Mouse (Mus musculus) ovary, adult 18-20 months (tissue): ENCODE data around the gene Tjp3.

Source experiments
- DNase-seq: peaks from one replicate; pipeline ENCODE4 v3.0.0; 2022; ENCODE audit warnings: low spot score, mixed read lengths

Gene Tjp3

GRCm38 (mm10) chr10:81297845-81298244 is 6.5 kb upstream of the Tjp3 start:
- no peak for DNase-seq

- DNase-seq, result no peak
Measured at GRCm38 (mm10) chr10:81297246-81297645, 5.9 kb upstream of the Tjp3 start.

DNA sequence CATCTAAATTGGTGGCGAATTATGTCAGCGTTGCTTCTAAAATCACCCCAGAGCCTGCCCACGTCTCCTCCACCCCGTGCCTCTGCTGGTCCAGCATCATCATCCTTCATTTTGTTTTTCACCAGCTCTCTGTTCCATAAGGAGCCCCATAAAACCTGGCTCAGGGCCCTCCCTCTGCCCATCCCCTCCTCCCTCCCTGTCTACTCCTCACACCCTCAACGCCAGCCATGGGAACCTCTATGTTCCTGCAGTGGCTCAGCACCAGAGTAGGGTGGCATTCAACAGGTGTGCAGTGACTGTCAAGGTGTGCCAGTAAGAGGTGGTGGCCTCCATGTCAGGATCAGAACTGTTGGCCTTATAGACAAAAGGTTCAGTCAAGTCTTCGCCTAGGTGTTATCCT is 3.8 kb upstream of the Tjp3 start:
- DNase-seq, result no peak

- no peak for DNase-seq
Measured at GRCm38 (mm10) chr10:81294442-81294841, 3.1 kb upstream of the Tjp3 start.

- no peak for DNase-seq
Measured at GRCm38 (mm10) chr10:81293334-81294030, 2.1 kb upstream of the Tjp3 start.

DNA sequence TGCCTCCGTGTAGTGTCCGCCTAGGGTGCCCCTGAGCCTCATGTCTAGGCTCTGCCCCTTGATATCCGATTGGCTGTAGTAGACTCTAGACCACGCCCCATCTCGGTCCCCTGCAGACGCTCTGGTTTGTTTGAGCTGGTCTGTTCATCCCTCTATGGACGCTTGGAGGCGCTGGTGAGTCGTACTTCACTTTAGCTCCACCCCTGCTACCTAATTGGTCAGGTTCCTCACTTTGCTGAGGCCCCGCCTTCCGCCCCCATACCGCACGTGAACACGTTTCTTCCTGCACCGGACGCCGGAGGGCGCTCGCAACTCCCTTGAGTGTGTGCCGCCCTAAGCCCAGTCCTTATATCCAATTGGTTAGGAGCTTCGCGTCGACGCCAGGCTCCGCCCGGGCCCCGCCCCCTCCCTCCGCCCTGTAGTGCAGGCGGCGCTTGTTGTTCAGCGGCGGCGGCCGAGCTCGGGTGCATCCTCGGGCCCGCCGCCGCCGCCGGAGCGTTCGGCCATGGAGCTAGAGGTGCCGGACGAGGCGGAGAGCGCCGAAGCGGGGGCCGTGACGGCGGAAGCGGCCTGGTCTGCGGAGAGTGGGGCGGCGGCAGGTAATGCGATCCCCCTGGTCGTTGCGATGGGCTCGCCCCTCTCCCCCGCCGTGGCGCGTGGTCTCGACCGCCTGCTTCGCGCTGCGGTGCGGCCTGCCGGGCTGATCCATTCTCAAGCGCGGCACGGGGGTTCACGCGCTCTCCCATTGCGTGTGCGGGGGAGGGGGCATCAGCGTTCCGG is 1.4 kb upstream of the Tjp3 start, which contains the start of gene Pip5k1c:
Gene Pip5k1c (plus strand): TSS at position 410 of the 780 bp plus-strand sequence.
- DNase-seq, result peak; percentile 98

DNA sequence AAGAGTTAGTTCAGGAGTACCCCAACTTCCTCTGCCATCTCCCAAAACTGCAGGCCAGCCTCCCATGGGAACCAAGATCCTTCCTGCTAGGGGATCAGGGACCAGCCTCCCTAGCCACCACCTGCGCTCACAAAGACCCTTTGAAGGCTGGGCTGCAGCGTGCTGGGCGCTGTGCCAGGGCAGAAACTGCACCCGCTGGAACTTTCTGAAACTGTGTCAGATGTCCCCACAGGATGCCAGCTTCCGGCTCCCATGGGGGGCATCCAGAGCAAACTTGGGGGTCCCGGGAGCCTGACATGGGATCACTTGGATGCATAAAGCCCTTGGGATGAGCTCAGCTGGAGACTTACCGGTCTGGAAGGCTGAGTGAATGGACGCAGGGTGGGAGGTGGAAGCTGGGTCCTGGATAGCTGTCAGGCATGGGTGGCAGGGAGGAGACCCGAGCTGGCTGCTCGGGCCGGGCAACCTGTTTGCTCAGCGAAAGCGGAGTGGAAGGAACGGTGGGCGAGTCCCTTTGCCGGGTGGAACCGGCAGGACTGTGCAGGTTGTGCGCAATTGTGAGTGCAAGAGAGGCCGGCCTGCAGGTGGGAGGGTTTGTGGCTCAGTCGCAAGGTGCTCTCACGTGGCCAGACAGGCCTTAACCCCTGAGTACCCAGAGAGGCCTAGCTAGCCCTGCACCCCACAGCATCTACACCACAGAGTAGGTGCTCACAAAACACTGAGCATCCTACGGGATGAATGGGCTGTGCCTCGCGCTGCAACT is 502 bp downstream of the Tjp3 start:
- DNase-seq, result no peak

- DNase-seq, result no peak
Measured at GRCm38 (mm10) chr10:81289811-81290210, 1.6 kb downstream of the Tjp3 start.

GRCm38 (mm10) chr10:81289278-81289677 is 2.1 kb downstream of the Tjp3 start:
- no peak for DNase-seq

DNA sequence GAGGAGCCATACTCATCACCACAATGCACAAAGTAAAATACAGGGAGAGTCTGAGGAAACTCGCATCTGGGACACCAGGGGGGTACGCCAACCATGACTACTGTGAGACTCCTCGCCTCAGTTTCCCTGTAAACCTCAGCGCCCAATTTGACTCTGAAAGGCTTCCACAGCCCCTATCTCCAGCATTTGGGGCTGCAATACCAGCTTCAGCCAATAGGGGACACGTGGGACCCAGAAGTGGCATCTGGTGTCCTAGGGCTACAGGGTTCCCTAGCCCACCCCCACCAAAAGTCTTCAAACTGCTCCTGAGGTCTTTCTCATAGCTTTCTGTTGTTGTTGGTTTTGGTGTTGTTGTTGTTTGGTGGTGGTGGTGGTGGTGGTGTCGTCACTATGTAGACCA is 2.8 kb downstream of the Tjp3 start:
- DNase-seq, result no peak

DNA sequence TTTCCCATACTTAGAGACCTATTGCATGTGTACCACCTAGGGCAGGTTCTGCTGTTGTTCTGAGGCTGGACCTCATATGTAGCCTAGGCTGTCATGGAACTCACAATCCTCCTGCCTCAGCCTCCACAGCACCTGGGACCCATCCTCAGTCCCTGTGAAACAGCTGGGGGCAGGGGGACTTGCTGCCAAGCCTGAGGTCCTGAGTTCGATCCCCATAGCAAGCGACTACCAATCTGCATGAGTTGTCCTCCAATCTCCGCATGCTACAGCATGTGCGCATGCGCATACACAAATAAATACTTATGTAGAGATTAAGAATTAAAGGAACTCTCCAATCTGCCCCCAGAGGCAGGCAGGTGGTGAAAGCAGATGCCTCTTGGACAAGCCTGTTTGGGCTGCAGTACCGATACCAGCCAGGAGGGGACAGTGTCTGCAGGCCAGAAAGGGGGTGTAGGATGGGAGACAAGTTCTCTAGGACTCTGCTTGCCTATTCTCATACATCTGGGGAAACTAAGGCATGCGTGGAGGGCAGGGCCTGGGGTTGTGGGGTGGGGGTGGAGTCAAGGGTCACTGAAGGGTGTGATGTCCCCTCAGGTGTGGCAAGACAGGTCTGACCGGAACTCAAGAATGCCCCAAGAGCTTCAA is 3.7 kb downstream of the Tjp3 start:
- no peak for DNase-seq

DNA sequence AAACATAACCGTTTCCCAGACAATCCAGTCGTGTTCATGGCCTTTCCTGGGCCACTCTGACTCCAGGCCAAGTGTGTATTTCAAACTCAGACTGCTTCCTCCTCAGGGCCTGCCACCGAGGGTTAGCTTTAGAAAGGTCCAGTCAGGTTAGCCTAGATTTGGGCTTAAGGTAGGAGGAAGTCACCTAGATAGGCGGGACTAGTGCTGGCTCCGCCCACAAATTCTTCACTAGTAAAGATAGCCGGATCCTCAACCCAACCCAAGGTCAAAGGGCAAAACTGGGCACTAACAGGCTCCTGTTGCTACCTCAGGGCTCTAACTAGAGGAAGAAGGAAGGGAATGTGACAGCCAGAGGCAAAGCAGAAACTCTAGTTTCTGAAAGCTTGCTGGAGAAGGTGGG is 4.8 kb downstream of the Tjp3 start:
- DNase-seq, result no peak

- DNase-seq, result peak; percentile 75
Measured at GRCm38 (mm10) chr10:81285694-81286450, 5.5 kb downstream of the Tjp3 start.

DNA sequence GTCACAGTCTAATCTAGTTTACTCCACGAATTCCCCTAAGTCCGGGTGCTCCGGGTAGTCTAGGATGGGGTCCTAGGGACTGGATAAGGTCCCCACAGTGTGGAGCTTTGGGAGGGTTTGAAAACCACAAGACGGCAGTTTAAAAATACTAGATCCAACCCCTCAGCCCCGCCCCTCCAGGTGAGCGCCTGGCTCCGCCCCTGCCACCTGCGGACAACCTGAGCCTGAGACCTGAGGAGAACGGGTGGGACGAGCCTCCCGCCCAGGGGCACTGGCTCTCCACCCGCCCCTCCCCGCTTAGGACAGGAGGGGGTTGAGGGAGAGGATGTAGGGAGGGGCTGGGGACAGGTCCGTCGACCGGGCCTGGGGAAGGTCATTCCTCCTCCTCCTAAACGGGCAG is 6.7 kb downstream of the Tjp3 start:
- no peak for DNase-seq

- DNase-seq, result no peak
Measured at GRCm38 (mm10) chr10:81284189-81284588, 7.2 kb downstream of the Tjp3 start.

DNA sequence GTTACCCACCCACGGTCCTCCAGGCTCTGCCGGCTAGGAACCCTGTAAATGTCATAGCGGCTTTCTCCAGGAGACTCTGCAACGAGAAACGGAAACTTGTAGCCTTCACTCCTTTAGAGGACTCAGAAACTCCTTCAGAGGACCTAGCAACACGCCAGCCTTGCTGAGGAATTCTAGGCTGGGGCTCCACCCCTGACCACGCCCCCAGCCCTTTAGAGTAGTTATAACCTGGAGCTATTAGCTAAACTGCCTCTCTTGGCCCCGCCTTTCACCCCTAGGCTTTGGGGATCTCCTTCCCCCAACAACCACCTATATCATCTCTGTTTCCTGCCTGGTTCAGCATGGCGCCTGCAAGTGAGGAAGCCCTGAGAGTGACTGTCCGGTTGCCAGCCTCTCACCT is 11.9 kb downstream of the Tjp3 start:
- DNase-seq, result no peak

GRCm38 (mm10) chr10:81277676-81278075 is 13.7 kb downstream of the Tjp3 start:
- DNase-seq, result no peak

DNA sequence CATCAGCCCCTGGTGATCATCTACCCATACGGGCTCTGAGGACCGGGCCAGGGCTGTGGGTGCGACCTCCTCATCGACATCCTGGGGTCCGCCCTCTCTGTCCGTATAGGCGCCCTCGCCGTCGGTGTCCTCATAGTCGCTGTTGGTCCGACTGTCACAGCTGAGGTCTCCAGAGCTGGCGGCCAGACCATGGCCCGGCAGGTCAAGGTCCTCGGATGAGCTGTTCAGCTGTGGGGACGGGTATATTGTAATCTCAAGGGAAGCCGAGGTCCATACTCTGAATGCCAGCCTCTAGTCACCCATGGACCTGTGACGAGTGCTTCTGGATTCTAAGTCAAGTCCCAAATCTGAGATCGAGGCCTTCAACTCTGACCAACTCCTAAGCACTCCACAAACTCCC is 17.5 kb downstream of the Tjp3 start:
- no peak for DNase-seq

DNA sequence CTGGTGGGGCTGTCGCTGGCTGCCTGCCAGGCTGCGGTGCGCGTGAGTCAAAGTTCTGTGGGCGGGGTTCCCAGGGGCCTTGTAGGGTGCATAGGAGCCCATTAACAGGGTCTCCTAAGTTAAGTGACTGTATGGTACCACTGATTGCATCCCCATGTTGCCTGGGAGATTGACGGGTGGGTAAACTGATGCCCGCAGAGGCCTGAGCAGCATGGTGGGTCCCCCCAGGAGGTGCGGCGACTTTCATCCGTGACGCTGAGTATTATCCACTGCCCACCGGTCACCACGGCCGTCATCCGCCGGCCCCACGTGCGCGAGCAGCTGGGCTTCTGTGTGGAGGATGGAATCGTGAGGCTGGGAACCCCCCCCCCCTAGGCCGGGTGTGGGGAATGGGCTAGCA is 19.0 kb downstream of the Tjp3 start:
- DNase-seq, result no peak

DNA sequence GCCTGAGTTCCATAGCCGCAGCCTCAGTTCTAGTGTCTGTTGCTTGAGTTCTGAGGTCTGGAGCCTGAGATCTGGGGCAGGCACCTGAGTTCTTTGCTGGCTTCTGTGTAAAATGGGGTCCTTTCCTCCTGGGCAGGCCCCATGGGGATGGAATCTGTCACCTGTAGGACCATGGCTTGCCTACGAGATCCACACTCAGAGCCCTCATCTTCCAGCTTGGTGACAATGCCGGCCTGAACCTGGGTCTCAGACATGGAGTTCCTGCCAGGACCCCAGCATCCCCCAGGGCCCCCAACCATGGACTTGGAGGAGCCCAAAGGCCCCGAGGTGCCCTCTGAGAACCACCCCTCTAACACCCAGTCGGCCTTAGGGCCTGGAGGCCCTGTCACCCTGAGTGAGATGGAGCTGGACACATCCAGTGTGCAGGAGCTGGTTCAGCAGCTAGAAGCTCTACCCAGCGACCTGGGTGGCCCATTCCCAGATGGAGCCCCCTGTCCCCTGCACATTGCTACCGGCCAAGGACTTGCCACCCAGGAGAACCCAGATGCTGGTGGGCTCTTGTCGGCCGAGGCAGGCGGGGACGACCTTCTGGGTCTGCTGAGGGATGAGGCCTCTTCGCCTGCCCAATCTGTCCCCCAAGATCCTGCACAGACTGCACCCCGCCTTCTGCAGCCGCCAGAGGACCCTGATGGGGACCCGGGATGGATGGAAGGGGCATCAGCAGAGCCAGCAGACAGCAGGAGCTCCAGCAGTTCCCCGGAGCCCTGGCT is 22.6 kb downstream of the Tjp3 start:
- no peak for DNase-seq

DNA sequence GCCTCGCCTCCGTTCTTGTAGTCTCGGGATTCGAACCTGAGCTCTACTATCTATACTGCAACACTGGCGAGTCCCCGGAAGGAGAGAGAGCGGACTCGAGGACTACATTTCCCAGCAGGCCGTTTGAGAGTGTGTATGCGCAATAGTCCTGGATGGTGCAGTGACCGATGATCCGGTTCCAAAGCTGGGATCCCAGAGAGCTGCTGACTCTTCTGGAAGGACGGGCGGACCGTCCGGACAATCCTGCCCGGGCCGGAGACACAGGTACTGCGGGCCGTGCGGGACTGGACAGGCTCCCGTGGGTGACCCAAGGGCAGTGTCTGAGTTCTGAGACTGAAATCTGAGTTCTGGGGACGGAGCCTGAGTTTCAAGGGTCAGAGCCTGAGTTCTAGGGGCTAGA is 23.3 kb downstream of the Tjp3 start:
- peak; percentile 81 for DNase-seq
